Comparison of ENCODE assay signal across 18 mouse cellular contexts in the genomic region with DNA sequence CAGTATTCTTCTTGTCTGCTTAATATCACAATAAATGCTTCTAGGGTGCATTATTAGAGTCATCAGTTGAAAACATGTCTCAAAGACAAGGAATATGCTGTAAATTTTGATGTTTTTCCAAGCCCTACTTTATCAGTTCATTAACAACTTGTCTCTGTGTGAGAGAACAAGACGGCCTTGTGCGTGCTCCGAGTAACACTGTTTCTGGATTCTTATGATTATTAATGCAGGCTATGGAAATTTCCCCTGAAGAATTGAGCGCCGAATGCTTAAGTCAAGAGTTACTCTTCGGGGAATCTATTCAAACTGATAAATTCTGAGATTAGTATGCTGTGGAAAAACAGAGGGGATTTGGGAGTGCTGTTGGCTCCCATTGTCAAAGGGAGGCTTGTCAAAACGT.
DNase-seq lines count a peak whose midpoint lies in the region; ATAC-seq lines count a peak whose summit lies in the region.
"Had no signal": no experiment of that assay in that cellular context is flagged by ENCODE, and none has a peak within 500 bp of the region (broad histone marks: within the 10 kb centered on the region; RNA-seq: fewer than 3 reads in every experiment).

No protein-coding gene starts in this region.

- ATAC-seq in forebrain, embryonic 16.5 days = peak; percentile 52; the same call in 1 of the 2 replicates
- no peak for ATAC-seq in forebrain, embryonic 13.5 days
- ATAC-seq in midbrain, embryonic 16.5 days = 0 out of 2 replicates have a peak, but pooled peaks have one; percentile 21
- ATAC-seq in midbrain, embryonic 15.5 days (replicated peaks) = no peak
- ATAC-seq: forebrain, embryonic 15.5 days had no signal

- 40% methylated on average over 7 of the region's 7 CpGs for WGBS in forebrain, embryonic 16.5 days
- 57% methylated on average over 7 of the region's 7 CpGs for WGBS in forebrain, embryonic 13.5 days
- 37% methylated on average over 7 of the region's 7 CpGs for WGBS in midbrain, embryonic 16.5 days
- 35% methylated on average over 7 of the region's 7 CpGs for WGBS in midbrain, embryonic 15.5 days

- H3K27ac ChIP-seq in forebrain, embryonic 16.5 days (ENCODE audit: low read length) = no peak overlapping the region
- H3K27ac ChIP-seq in forebrain, embryonic 13.5 days = no peak overlapping the region
- H3K27ac ChIP-seq in midbrain, embryonic 16.5 days (ENCODE audit: low read length) = no peak overlapping the region
- no peak overlapping the region for H3K27ac ChIP-seq in midbrain, embryonic 15.5 days
- H3K27ac ChIP-seq: embryonic facial prominence, embryonic 10.5 days; embryonic facial prominence, embryonic 12.5 days; forebrain, embryonic 15.5 days had no signal

- H3K4me2 ChIP-seq in forebrain, embryonic 16.5 days (ENCODE audit: low read length) = no peak overlapping the region
- no peak overlapping the region for H3K4me2 ChIP-seq in forebrain, embryonic 13.5 days
- no peak overlapping the region for H3K4me2 ChIP-seq in midbrain, embryonic 16.5 days (ENCODE audit: low read length)
- no peak overlapping the region for H3K4me2 ChIP-seq in midbrain, embryonic 15.5 days
- H3K4me2 ChIP-seq: embryonic facial prominence, embryonic 12.5 days; forebrain, embryonic 15.5 days had no signal

- intact Hi-C loops in heart, postnatal 14 days (cut with DNase I) = no loop called here

- peak; percentile 14 for DNase-seq in heart, adult 11 months
- DNase-seq in heart, postnatal 14 days = no peak
- DNase-seq in urinary bladder, postnatal 25 days (ENCODE audit: low spot score) = no peak
- DNase-seq: adrenal gland, adult 2 months; adrenal gland, postnatal 10 days; adrenal gland, postnatal 25 days; cerebellum, adult 11-12 months; cerebellum, adult 2 months; cerebellum, adult 9-10 months; cerebellum, postnatal 10 days; cerebellum, postnatal 25 days had no signal

- no peak overlapping the region for H3K4me3 ChIP-seq in forebrain, embryonic 16.5 days (replicated peaks; ENCODE audit: low read length)
- H3K4me3 ChIP-seq in forebrain, embryonic 13.5 days = no peak overlapping the region
- H3K4me3 ChIP-seq in midbrain, embryonic 16.5 days (ENCODE audit: low read depth, low read length) = no peak overlapping the region
- H3K4me3 ChIP-seq in midbrain, embryonic 15.5 days = no peak overlapping the region
- H3K4me3 ChIP-seq: embryonic facial prominence, embryonic 10.5 days; embryonic facial prominence, embryonic 12.5 days; forebrain, embryonic 15.5 days had no signal

- no peak overlapping the region for H3K9ac ChIP-seq in forebrain, embryonic 16.5 days (replicated peaks; ENCODE audit: low read depth, low read length)
- no peak overlapping the region for H3K9ac ChIP-seq in forebrain, embryonic 13.5 days
- H3K9ac ChIP-seq in midbrain, embryonic 16.5 days (ENCODE audit: low read depth, low read length) = no peak overlapping the region
- H3K9ac ChIP-seq in midbrain, embryonic 15.5 days = no peak overlapping the region
- H3K9ac ChIP-seq: embryonic facial prominence, embryonic 12.5 days; forebrain, embryonic 15.5 days had no signal

- no peaks in the 10 kb centered on the region for H3K36me3 ChIP-seq in forebrain, embryonic 16.5 days (ENCODE audit: control insufficient read depth, insufficient read depth)
- no peaks in the 10 kb centered on the region for H3K36me3 ChIP-seq in forebrain, embryonic 13.5 days (ENCODE audit: poor library complexity, severe bottlenecking)
- no peaks in the 10 kb centered on the region for H3K36me3 ChIP-seq in midbrain, embryonic 16.5 days (ENCODE audit: control insufficient read depth, insufficient read depth, low read length)
- H3K36me3 ChIP-seq in midbrain, embryonic 15.5 days (replicated peaks) = no peaks in the 10 kb centered on the region
- H3K36me3 ChIP-seq: embryonic facial prominence, embryonic 10.5 days; embryonic facial prominence, embryonic 12.5 days; forebrain, embryonic 15.5 days had no signal

- no peaks in the 10 kb centered on the region for H3K9me3 ChIP-seq in forebrain, embryonic 16.5 days (ENCODE audit: control insufficient read depth, low read length)
- no peaks in the 10 kb centered on the region for H3K9me3 ChIP-seq in forebrain, embryonic 13.5 days (replicated peaks)
- no peaks in the 10 kb centered on the region for H3K9me3 ChIP-seq in midbrain, embryonic 16.5 days (replicated peaks; ENCODE audit: control insufficient read depth, low read length, poor library complexity, severe bottlenecking)
- H3K9me3 ChIP-seq in midbrain, embryonic 15.5 days = no peaks in the 10 kb centered on the region
- H3K9me3 ChIP-seq: embryonic facial prominence, embryonic 10.5 days; embryonic facial prominence, embryonic 12.5 days; forebrain, embryonic 15.5 days had no signal

- no peaks in the 10 kb centered on the region for H3K4me1 ChIP-seq in forebrain, embryonic 16.5 days (replicated peaks; ENCODE audit: control insufficient read depth, insufficient read depth, low read length)
- H3K4me1 ChIP-seq in forebrain, embryonic 13.5 days = no peaks in the 10 kb centered on the region
- peaks cover 3% of the 10 kb centered on the region; the same call in 1 of the 2 replicates for H3K4me1 ChIP-seq in midbrain, embryonic 16.5 days (ENCODE audit: control insufficient read depth, insufficient read depth, low read length)
- no peaks in the 10 kb centered on the region; the same call in 1 of the 2 replicates for H3K4me1 ChIP-seq in midbrain, embryonic 15.5 days
- H3K4me1 ChIP-seq: embryonic facial prominence, embryonic 10.5 days; embryonic facial prominence, embryonic 12.5 days; forebrain, embryonic 15.5 days had no signal

- H3K27me3 ChIP-seq in forebrain, embryonic 16.5 days (replicated peaks; ENCODE audit: control insufficient read depth, insufficient read depth, low read length) = no peaks in the 10 kb centered on the region
- H3K27me3 ChIP-seq in forebrain, embryonic 13.5 days = no peaks in the 10 kb centered on the region
- no peaks in the 10 kb centered on the region for H3K27me3 ChIP-seq in midbrain, embryonic 16.5 days (ENCODE audit: control insufficient read depth, insufficient read depth, low read depth, low read length)
- H3K27me3 ChIP-seq in midbrain, embryonic 15.5 days (replicated peaks) = no peaks in the 10 kb centered on the region
- H3K27me3 ChIP-seq: embryonic facial prominence, embryonic 12.5 days; forebrain, embryonic 15.5 days had no signal

Comparison
In these comparisons a context has a peak if more than half of its experiments do, and no peak if none do; other contexts are left out.
1. ATAC-seq: peak in forebrain, embryonic 16.5 days (single experiment) and midbrain, embryonic 16.5 days (single experiment); none in forebrain, embryonic 13.5 days (single experiment) and midbrain, embryonic 15.5 days (single experiment).